Mouse (Mus musculus): Measurements from ENCODE around the gene Ppp1r14b.

GRCm38 (mm10) chr19:6947742-6948141, 27.0 kb upstream of the Ppp1r14b start:
- TF ChIP-seq CTCF (IDR thresholded peaks at IDR 0.05; ENCODE audit: borderline replicate concordance, control insufficient read depth, extremely low read depth, insufficient read depth, low read length, poor library complexity), result no peak
- TF ChIP-seq POLR2A (IDR thresholded peaks at IDR 0.05; ENCODE audit: control insufficient read depth, extremely low read depth, insufficient read depth, low read length, poor library complexity), result no peak
